Mouse (Mus musculus): ENCODE results near the gene Mfsd4b3. TPM values are rescaled to one million over a fixed set of nuclear protein-coding genes. Genes with fewer than 3 reads are reported as not detected.

The Mfsd4b3 gene
- polyA plus RNA-seq (2017; shearing (Covaris generic)) = not detected

GRCm38 (mm10) chr10:39959761-39960440 lies at the start of gene Mfsd4b3:
Gene Mfsd4b3 (minus strand): TSS chr10:39960153.

GRCm38 (mm10) chr10:39986466-39986865 lies 26.5 kb upstream of the Mfsd4b3 start, which contains the start of gene Mfsd4b5:
Gene Mfsd4b5 (minus strand): TSS chr10:39986646.

GRCm38 (mm10) chr10:39926616-39927139 lies 33.3 kb downstream of the Mfsd4b3 start, which contains the start of gene Mfsd4b2:
Gene Mfsd4b2 (minus strand): TSS chr10:39926923.

GRCm38 (mm10) chr10:39898874-39899371 lies 61.0 kb downstream of the Mfsd4b3 start, which contains the start of gene Mfsd4b4:
Gene Mfsd4b4 (minus strand): TSS chr10:39899238.

Other genes with a start within 250 kb of the Mfsd4b3 start
- gene Rev3l, start 228.0 kb downstream of the Mfsd4b3 start, polyA plus RNA-seq (2017; shearing (Covaris generic)) = 25.3 TPM
- gene Mfsd4b4, start 60.9 kb downstream of the Mfsd4b3 start, polyA plus RNA-seq (2017; shearing (Covaris generic)) = 3.5 TPM
- not detected for gene Mfsd4b2, start 33.2 kb downstream of the Mfsd4b3 start, polyA plus RNA-seq (2017; shearing (Covaris generic))
- 0.22 TPM for gene Mfsd4b5, start 26.5 kb upstream of the Mfsd4b3 start, polyA plus RNA-seq (2017; shearing (Covaris generic))
- gene Mfsd4b1, start 65.1 kb upstream of the Mfsd4b3 start, polyA plus RNA-seq (2017; shearing (Covaris generic)) = not detected
- 4.3 TPM for gene Slc16a10, start 182.1 kb upstream of the Mfsd4b3 start, polyA plus RNA-seq (2017; shearing (Covaris generic))